Mouse (Mus musculus) embryonic facial prominence, embryonic 12.5 days (tissue): Measurements from ENCODE around the gene Olfr1134. TPM values are rescaled to one million over a fixed set of nuclear protein-coding genes. Genes with fewer than 3 reads are reported as not detected.
"Not testable (repeated sequence)": the region's sequence is repeated elsewhere in the genome, so short reads cannot be mapped to it uniquely, and the experiment has no call there.

Experiments used
- ATAC-seq: fragments of 200-750 bp; cut with Nextera tagmentation; 2 replicates; pipeline ENCODE4 v1.8.0; 2017; ENCODE audit not compliant: insufficient number of reproducible peaks, insufficient read depth, low FRiP score, low TSS enrichment
- H3K27ac ChIP-seq: fragments of 300-500 bp; sonication (generic); 2 replicates; pipeline ENCODE4 v1.5.1; 2016; ENCODE audit warnings: mild to moderate bottlenecking
- H3K27me3 ChIP-seq: fragments of 300-500 bp; sonication (generic); 2 replicates; pipeline ENCODE4 v1.6.1; 2016; ENCODE audit warnings: mild to moderate bottlenecking, moderate library complexity
- H3K36me3 ChIP-seq: fragments of 300-500 bp; sonication (generic); 2 replicates; pipeline ENCODE4 v1.6.1; 2016; ENCODE audit warnings: mild to moderate bottlenecking
- H3K4me1 ChIP-seq: fragments of 300-500 bp; sonication (generic); 2 replicates; pipeline ENCODE4 v1.6.1; 2016
- H3K4me2 ChIP-seq: fragments of 300-500 bp; sonication (generic); replicated peaks from 2 replicates; pipeline ENCODE4 v1.6.1; 2016; ENCODE audit warnings: mild to moderate bottlenecking, moderate library complexity
- H3K4me3 ChIP-seq: fragments of 300-500 bp; sonication (generic); 2 replicates; pipeline ENCODE4 v1.5.1; 2016; ENCODE audit warnings: mild to moderate bottlenecking
- H3K9ac ChIP-seq: fragments of 300-500 bp; sonication (generic); 2 replicates; pipeline ENCODE4 v1.6.1; 2016; ENCODE audit warnings: mild to moderate bottlenecking, moderate library complexity
- H3K9me3 ChIP-seq: fragments of 300-500 bp; sonication (generic); 2 replicates; pipeline ENCODE4 v1.6.1; 2016; ENCODE audit warnings: mild to moderate bottlenecking, moderate library complexity
- WGBS: fragments of 180-500 bp; shearing (Covaris S2); methylation state at CpG from one replicate; pipeline ENCODE4 v1.1.7; 2016; 5-methylcytosine and 5-hydroxymethylcytosine counted together
- polyA plus RNA-seq: library from polyadenylated mRNA; unstranded; fragments of >200 nt; fragmentation: Nextera tagmentation; extraction: Ambion mirVana; gene quantifications from 2 replicates; pipeline ENCODE4 v1.2.1, GENCODE M21; 2016

Gene Olfr1134
- not detected in 2 replicates for polyA plus RNA-seq

DNA sequence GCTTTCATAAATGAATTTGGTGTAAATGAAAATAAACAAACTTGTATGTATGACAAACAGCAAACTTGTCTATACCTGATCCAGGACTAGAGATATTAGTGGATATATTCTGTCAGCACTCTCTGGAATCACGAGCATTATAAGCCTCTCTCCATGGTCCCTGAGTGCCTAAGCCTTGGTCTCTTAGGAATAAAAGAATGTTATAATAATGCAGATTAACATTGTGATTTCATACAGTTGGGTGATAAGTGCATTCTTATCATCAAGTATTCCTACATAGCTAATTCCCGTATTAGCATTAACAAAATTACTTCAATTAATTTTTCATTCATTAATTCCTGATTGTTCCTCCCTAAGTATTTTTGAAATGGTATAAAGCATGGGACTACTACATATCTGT is at the start of gene Olfr1134:
Olfr1134 (minus strand) TSS at position 101 of the 400 bp plus-strand sequence.
- no peaks in the 10 kb centered on the region for H3K9me3 ChIP-seq
- no peaks in the 10 kb centered on the region for H3K36me3 ChIP-seq
- H3K4me1 ChIP-seq = no peaks in the 10 kb centered on the region
- no peak within 1 kb of the TSS for H3K9ac ChIP-seq
- no peak within 1 kb of the TSS for H3K4me2 ChIP-seq
- ATAC-seq = no peak
- 81% methylated on average over 2 of the region's 2 CpGs for WGBS
- H3K27me3 ChIP-seq = no peaks in the 10 kb centered on the region
- no peak within 1 kb of the TSS for H3K27ac ChIP-seq
- no peak within 1 kb of the TSS for H3K4me3 ChIP-seq

DNA sequence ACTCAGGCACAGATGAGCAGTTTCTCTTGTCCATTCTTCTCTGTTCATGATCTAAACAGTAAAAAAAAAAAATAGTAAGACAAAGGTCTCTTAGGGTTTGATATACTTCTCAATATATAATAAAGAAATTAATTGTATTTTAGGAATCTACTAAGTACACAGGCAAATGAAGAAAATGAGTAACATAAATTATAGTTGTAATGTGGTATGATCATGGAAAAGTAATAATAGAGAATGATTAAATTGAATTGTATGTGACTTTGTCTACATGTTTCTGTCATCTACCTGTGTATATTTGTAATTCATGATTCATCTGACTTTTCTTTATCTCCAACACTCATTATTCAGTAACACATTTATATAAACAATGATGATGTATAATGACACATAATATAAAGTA is 35.6 kb upstream of the Olfr1134 start, which contains the start of gene Olfr1136:
Olfr1136 (minus strand) TSS at position 101 of the 400 bp plus-strand sequence.
- no peak for ATAC-seq

GRCm38 (mm10) chr2:87673564-87673963 is 15.3 kb upstream of the Olfr1134 start, which contains the start of gene Olfr1135:
TSS of gene Olfr1135 (minus strand) at chr2:87673664.
- H3K4me1 ChIP-seq = no peaks in the 10 kb centered on the region
- ATAC-seq = no peak
- no peaks in the 10 kb centered on the region for H3K27me3 ChIP-seq
- 9% methylated on average over 1 of the region's 1 CpGs for WGBS
- no peak within 1 kb of the TSS for H3K9ac ChIP-seq
- H3K4me2 ChIP-seq = no peak within 1 kb of the TSS
- H3K27ac ChIP-seq = no peak within 1 kb of the TSS
- no peak within 1 kb of the TSS for H3K4me3 ChIP-seq
- no peaks in the 10 kb centered on the region for H3K36me3 ChIP-seq
- H3K9me3 ChIP-seq = no peaks in the 10 kb centered on the region

More for the DNA sequence above, 35.6 kb upstream of the Olfr1134 start, which contains the start of gene Olfr1136:
- Histone ChIP-seq H3K9me3 (no peaks in the 10 kb centered on the region), H3K4me3 (no peak within 1 kb of the TSS), H3K27ac (no peak within 1 kb of the TSS), H3K4me1 (no peaks in the 10 kb centered on the region), H3K4me2 (no peak within 1 kb of the TSS), H3K27me3 (no peaks in the 10 kb centered on the region), H3K36me3 (no peaks in the 10 kb centered on the region), H3K9ac (no peak within 1 kb of the TSS)

GRCm38 (mm10) chr2:87647274-87647673 is 11.0 kb downstream of the Olfr1134 start, which contains the start of gene Olfr1133:
TSS of gene Olfr1133 (minus strand) at chr2:87647374.
- Histone ChIP-seq H3K9me3 (no peaks in the 10 kb centered on the region), H3K36me3 (no peaks in the 10 kb centered on the region), H3K27me3 (no peaks in the 10 kb centered on the region), H3K27ac (no peak within 1 kb of the TSS), H3K9ac (no peak within 1 kb of the TSS), H3K4me1 (no peaks in the 10 kb centered on the region), H3K4me3 (no peak within 1 kb of the TSS), H3K4me2 (no peak within 1 kb of the TSS)
- no peak for ATAC-seq

DNA sequence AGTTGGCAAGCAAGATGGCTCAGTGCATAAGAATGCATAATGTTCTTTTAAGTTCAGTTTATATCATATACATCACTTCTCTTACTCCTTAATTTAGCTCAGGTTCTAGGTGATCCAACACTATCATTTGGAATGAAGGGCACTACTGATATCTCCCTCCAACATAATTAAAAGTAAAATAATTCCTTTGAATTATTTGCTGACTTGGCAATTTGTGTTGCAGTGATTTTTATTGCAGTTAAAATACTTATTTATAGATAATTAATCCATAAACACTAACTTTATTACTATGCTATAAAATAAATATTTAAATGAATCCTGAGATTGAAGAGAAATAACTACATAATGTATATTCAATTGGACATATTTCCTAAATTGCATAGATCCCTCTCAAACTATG is 15.8 kb downstream of the Olfr1134 start:
- no peak for ATAC-seq
- no peak overlapping the region for H3K4me3 ChIP-seq
- H3K9me3 ChIP-seq = no peaks in the 10 kb centered on the region
- H3K9ac ChIP-seq = no peak overlapping the region
- H3K36me3 ChIP-seq = no peaks in the 10 kb centered on the region
- no peak overlapping the region for H3K4me2 ChIP-seq
- no peak overlapping the region for H3K27ac ChIP-seq
- no peaks in the 10 kb centered on the region for H3K4me1 ChIP-seq
- H3K27me3 ChIP-seq = no peaks in the 10 kb centered on the region

DNA sequence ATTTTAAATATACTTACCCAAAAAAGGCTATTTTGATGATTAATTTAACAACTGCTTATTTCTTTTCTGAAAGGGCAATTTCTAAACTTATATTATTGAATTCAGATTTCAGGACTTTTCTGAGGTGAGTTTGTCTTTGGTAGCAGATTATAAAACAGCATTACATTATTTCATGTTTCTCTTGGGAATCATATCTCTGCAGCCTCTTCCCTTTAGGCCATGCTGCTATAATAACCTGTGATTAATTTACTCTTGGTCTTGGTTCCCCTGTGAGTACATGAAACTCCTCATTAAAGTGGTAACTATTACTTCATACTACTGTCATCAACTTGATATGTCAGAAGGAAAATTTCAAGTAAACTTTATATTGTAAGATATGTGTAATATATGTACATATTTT is 20.8 kb downstream of the Olfr1134 start, which contains the start of gene Olfr1132:
Olfr1132 (minus strand) TSS at position 101 of the 400 bp plus-strand sequence.
- H3K36me3 ChIP-seq = no peaks in the 10 kb centered on the region

DNA sequence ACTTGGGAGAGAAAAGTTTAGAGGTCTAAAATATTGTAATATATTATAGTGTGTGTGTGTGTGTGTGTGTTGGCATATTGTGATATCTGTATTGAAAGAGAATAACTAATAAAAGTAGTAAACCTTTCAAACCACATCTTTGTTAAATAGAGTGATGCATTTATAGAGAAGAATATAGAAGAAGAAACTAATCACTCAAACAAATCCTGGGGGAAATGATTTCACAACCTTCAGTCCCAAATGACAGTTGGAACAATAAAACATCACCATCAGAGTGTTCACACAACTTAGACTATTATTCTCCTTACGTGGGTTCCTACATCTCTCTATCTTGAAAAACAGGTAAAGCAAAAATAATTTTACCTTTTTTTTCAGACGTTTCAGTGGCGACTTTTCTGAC is 31.5 kb downstream of the Olfr1134 start, which contains the start of gene Olfr1131:
Olfr1131 (plus strand) TSS at position 301 of the 400 bp plus-strand sequence.
- Histone ChIP-seq H3K36me3 (no peaks in the 10 kb centered on the region), H3K9me3 (no peaks in the 10 kb centered on the region), H3K27me3 (no peaks in the 10 kb centered on the region), H3K4me3 (no peak within 1 kb of the TSS), H3K4me1 (no peaks in the 10 kb centered on the region), H3K4me2 (no peak within 1 kb of the TSS), H3K27ac (no peak within 1 kb of the TSS), H3K9ac (no peak within 1 kb of the TSS)
- ATAC-seq = no peak
- WGBS = 77% methylated on average over 3 of the region's 3 CpGs

More for the DNA sequence above, 20.8 kb downstream of the Olfr1134 start, which contains the start of gene Olfr1132:
- Histone ChIP-seq H3K9me3 (no peaks in the 10 kb centered on the region), H3K27me3 (no peaks in the 10 kb centered on the region), H3K27ac (no peak within 1 kb of the TSS), H3K4me1 (no peaks in the 10 kb centered on the region), H3K4me2 (no peak within 1 kb of the TSS), H3K4me3 (no peak within 1 kb of the TSS), H3K9ac (no peak within 1 kb of the TSS)
- ATAC-seq = no peak

- H3K4me3 ChIP-seq, H3K36me3 ChIP-seq, H3K27me3 ChIP-seq, H3K9me3 ChIP-seq, H3K9ac ChIP-seq, H3K4me1 ChIP-seq, H3K4me2 ChIP-seq, H3K27ac ChIP-seq, ATAC-seq: not testable (repeated sequence)
These were observed 52.3 kb downstream of the Olfr1134 start, which contains the start of gene Olfr1130 for GRCm38 (mm10) chr2:87605912-87606311. TSS of gene Olfr1130 (plus strand) at chr2:87606212.

Other genes with a start within 250 kb of the Olfr1134 start
- gene Olfr1123, start 241.8 kb downstream of the Olfr1134 start, polyA plus RNA-seq = not detected in 2 replicates
- 0.09 and 0.11 TPM in 2 replicates for gene Olfr1124, start 228.2 kb downstream of the Olfr1134 start, polyA plus RNA-seq
- gene Olfr1126, start 204.5 kb downstream of the Olfr1134 start, polyA plus RNA-seq = not detected in 2 replicates
- not detected in 2 replicates for gene Pramel7, start 161.4 kb downstream of the Olfr1134 start, polyA plus RNA-seq
- not detected in 2 replicates for gene Pramel6, start 151.9 kb downstream of the Olfr1134 start, polyA plus RNA-seq
- not detected in 2 replicates for gene Olfr153, start 126.7 kb downstream of the Olfr1134 start, polyA plus RNA-seq
- not detected in 2 replicates for gene Olfr1128, start 112.9 kb downstream of the Olfr1134 start, polyA plus RNA-seq
- not detected in 2 replicates for gene Olfr1129, start 84.6 kb downstream of the Olfr1134 start, polyA plus RNA-seq
- gene Olfr1130, start 52.2 kb downstream of the Olfr1134 start, polyA plus RNA-seq = not detected in 2 replicates
- gene Olfr1131, start 31.4 kb downstream of the Olfr1134 start, polyA plus RNA-seq = not detected in 2 replicates
- not detected in 2 replicates for gene Olfr1132, start 20.9 kb downstream of the Olfr1134 start, polyA plus RNA-seq
- gene Olfr1133, start 11.1 kb downstream of the Olfr1134 start, polyA plus RNA-seq = not detected in 2 replicates
- gene Olfr1135, start 15.2 kb upstream of the Olfr1134 start, polyA plus RNA-seq = not detected in 2 replicates
- not detected in 2 replicates for gene Olfr1136, start 35.5 kb upstream of the Olfr1134 start, polyA plus RNA-seq
- gene Olfr1137, start 54.7 kb upstream of the Olfr1134 start, polyA plus RNA-seq = not detected in 2 replicates
- gene Olfr1138, start 81.5 kb upstream of the Olfr1134 start, polyA plus RNA-seq = not detected in 2 replicates
- gene Olfr1140, start 85.3 kb upstream of the Olfr1134 start, polyA plus RNA-seq = not detected in 2 replicates
- gene Olfr1141, start 95.5 kb upstream of the Olfr1134 start, polyA plus RNA-seq = not detected in 2 replicates
- gene Olfr152, start 121.0 kb upstream of the Olfr1134 start, polyA plus RNA-seq = not detected in 2 replicates
- not detected in 2 replicates for gene Olfr1143, start 142.1 kb upstream of the Olfr1134 start, polyA plus RNA-seq
- not detected in 2 replicates for gene Olfr1145, start 151.4 kb upstream of the Olfr1134 start, polyA plus RNA-seq
- not detected in 2 replicates for gene Olfr1148, start 172.1 kb upstream of the Olfr1134 start, polyA plus RNA-seq
- not detected in 2 replicates for gene Olfr1150-ps1, start 185.5 kb upstream of the Olfr1134 start, polyA plus RNA-seq
- not detected in 2 replicates for gene Olfr1151, start 197.4 kb upstream of the Olfr1134 start, polyA plus RNA-seq
- 0.03 TPM in 1 of 2 replicates, not detected in the other for gene Olfr1152, start 208.0 kb upstream of the Olfr1134 start, polyA plus RNA-seq
- not detected in 2 replicates for gene Olfr1153, start 236.5 kb upstream of the Olfr1134 start, polyA plus RNA-seq
- gene Olfr1154, start 246.7 kb upstream of the Olfr1134 start, polyA plus RNA-seq = not detected in 2 replicates